ENCODE assay signal across 7 mouse cellular contexts in genomic region chr9:56374401-56374800, GRCm38 (mm10). TPM values are rescaled to one million over a fixed set of nuclear protein-coding genes. Genes with fewer than 3 reads are reported as not detected.
A peak's percentile ranks its signal among the peaks of the same experiment; 100 is the strongest.
DNase-seq lines count a peak whose midpoint lies in the region; ATAC-seq lines count a peak whose summit lies in the region.

No protein-coding gene starts in this region.

- peak; percentile 46 to 67 for DNase-seq in heart, adult 18-20 months
- no peak for DNase-seq in heart, postnatal 36 days
- peak; percentile 17 to 26 for DNase-seq in left cerebral cortex, postnatal 14 days (ENCODE audit: low spot score in 2 of 2)
- no peak for DNase-seq in left cerebral cortex, postnatal 4 days
- peak; percentile 85 for DNase-seq in NIH3T3 (ENCODE audit: low read depth)
- DNase-seq in left cerebral cortex, postnatal 36 days (ENCODE audit: low spot score in 2 of 2), result peak; percentile 13 to 15

- intact Hi-C loops in heart, postnatal 36 days (cut with DNase I), result loop anchor here (5.0 kb wide), 1 partner anchor 38 kb away; no protein-coding TSS in a partner anchor
- intact Hi-C loops in left cerebral cortex, postnatal 14 days (cut with DNase I), result no loop called here
- intact Hi-C loops in left cerebral cortex, postnatal 4 days (cut with DNase I), result no loop called here
- intact Hi-C loops in left cerebral cortex, postnatal 36 days (cut with DNase I), result no loop called here

- ATAC-seq in activated CD4-positive, CD25-positive, alpha-beta regulatory T cell, adult 4 months, result no peak

RNA-seq across cellular contexts. Expression of gene Peak1, which starts 43.5 kb away (rescaled TPM):
- total RNA-seq in heart, adult 18-20 months (2021), result 10 to 100 TPM; 34.9 to 35.1 TPM
- 10 to 100 TPM; 38.4 to 42.0 TPM for total RNA-seq in heart, postnatal 36 days (2021)
- 10 to 100 TPM; 24.0 to 24.8 TPM for total RNA-seq in left cerebral cortex, postnatal 14 days (2021)
- total RNA-seq in left cerebral cortex, postnatal 4 days (2021), result 10 to 100 TPM; 17.7 to 18.6 TPM
- total RNA-seq in left cerebral cortex, postnatal 36 days (2021), result 10 to 100 TPM; 28.2 to 40.5 TPM
- polyA plus RNA-seq in activated CD4-positive, CD25-positive, alpha-beta regulatory T cell, adult 4 months (2017; shearing (Covaris generic)), result 10 to 100 TPM; 13.4 to 15.3 TPM

RNA-seq across cellular contexts. Expression of gene Hmg20a, which starts 44.0 kb away (rescaled TPM):
- 10 to 100 TPM; 15.6 to 18.4 TPM for total RNA-seq in heart, adult 18-20 months (2021)
- total RNA-seq in heart, postnatal 36 days (2021), result 10 to 100 TPM; 18.8 to 21.1 TPM
- 10 to 100 TPM; 58.9 to 63.1 TPM for total RNA-seq in left cerebral cortex, postnatal 14 days (2021)
- total RNA-seq in left cerebral cortex, postnatal 4 days (2021), result 10 to 100 TPM; 81.6 to 83.9 TPM
- 10 to 100 TPM; 65.0 to 69.7 TPM for total RNA-seq in left cerebral cortex, postnatal 36 days (2021)
- 10 to 100 TPM; 37.9 to 42.2 TPM for polyA plus RNA-seq in activated CD4-positive, CD25-positive, alpha-beta regulatory T cell, adult 4 months (2017; shearing (Covaris generic))

Comparison
In these comparisons a context has a peak if more than half of its experiments do, and no peak if none do; other contexts are left out.
1. DNase-seq: peak in heart, adult 18-20 months (2 of 2), left cerebral cortex, postnatal 14 days (2 of 2), NIH3T3 (single experiment) and left cerebral cortex, postnatal 36 days (2 of 2); none in heart, postnatal 36 days (0 of 2) and left cerebral cortex, postnatal 4 days (single experiment).